Mouse (Mus musculus) macrophage (primary cell): Measurements from ENCODE around the gene Creld2. TPM values are rescaled to one million over a fixed set of nuclear protein-coding genes. Genes with fewer than 3 reads are reported as not detected.

Experiments used
- polyA plus RNA-seq: library from polyadenylated mRNA; stranded (reverse); fragments of 250-400 nt; gene quantifications from 3 replicates; pipeline ENCODE4 v1.2.4, GENCODE M21; 2018; ENCODE audit warnings: inconsistent platforms

Gene Creld2
- polyA plus RNA-seq, 1 experiment from 2014 or later = 23.5 TPM

Other genes with a start within 250 kb of the Creld2 start
- not detected in 3 replicates for gene Zdhhc25, start 219.3 kb upstream of the Creld2 start, polyA plus RNA-seq
- gene Brd1, start 85.4 kb upstream of the Creld2 start, polyA plus RNA-seq = 24.4 to 27.9 TPM (median 25.9 TPM) in 3 replicates
- 10.9 to 13.5 TPM (median 12.4 TPM) in 3 replicates for gene Zbed4, start 68.0 kb upstream of the Creld2 start, polyA plus RNA-seq
- 12.8 to 16.9 TPM (median 14.4 TPM) in 3 replicates for gene Alg12, start 328 bp upstream of the Creld2 start, polyA plus RNA-seq
- gene Pim3, start 42.5 kb downstream of the Creld2 start, polyA plus RNA-seq = 2.9 to 8.0 TPM (median 7.6 TPM) in 3 replicates
- not detected in 3 replicates for gene Ttll8, start 134.8 kb downstream of the Creld2 start, polyA plus RNA-seq
- not detected in 3 replicates for gene Mlc1, start 159.4 kb downstream of the Creld2 start, polyA plus RNA-seq
- gene Mov10l1, start 163.3 kb downstream of the Creld2 start, polyA plus RNA-seq = not detected in 3 replicates
- not detected in 3 replicates for gene Panx2, start 240.1 kb downstream of the Creld2 start, polyA plus RNA-seq